ENCODE assay signal across 9 mouse cellular contexts in genomic region chr11:6568584-6569409, GRCm38 (mm10). TPM values are rescaled to one million over a fixed set of nuclear protein-coding genes. Genes with fewer than 3 reads are reported as not detected.
A peak's percentile ranks its signal among the peaks of the same experiment; 100 is the strongest.
DNase-seq lines count a peak whose midpoint lies in the region; ATAC-seq and TF ChIP-seq lines count a peak whose summit lies in the region.
"Had no signal": no experiment of that assay in that cellular context is flagged by ENCODE, and none has a peak within 500 bp of the region (broad histone marks: within the 10 kb centered on the region; RNA-seq: fewer than 3 reads in every experiment).

No protein-coding gene starts in this region.

- peak; percentile 31 to 66 for DNase-seq in adrenal gland, adult (ENCODE audit: inconsistent age in 2 of 2, low spot score in 1 of 2)
- no peak for DNase-seq in adrenal gland, adult 8-10 months
- DNase-seq in lung, embryonic 14.5 days = peak; percentile 46
- DNase-seq in lung, postnatal 25 days (ENCODE audit: low spot score) = no peak
- DNase-seq in heart, adult 8-10 months (ENCODE audit: low spot score) = peak; percentile 40
- DNase-seq in layer of hippocampus, adult 2 months (ENCODE audit: low spot score in 2 of 2) = peak; percentile 59 to 66
- no peak for DNase-seq in testis, postnatal 14 days (ENCODE audit: low spot score)

- 50% methylated on average over 11 of the region's 11 CpGs for WGBS in lung, embryonic 14.5 days
- 68% methylated on average over 11 of the region's 11 CpGs for WGBS in neural tube, embryonic 12.5 days

- H3K36me3 ChIP-seq in lung, embryonic 14.5 days (ENCODE audit: insufficient read depth) = peaks cover 13% of the 10 kb centered on the region; the same call in 1 of the 2 replicates
- peaks cover 31% of the 10 kb centered on the region for H3K36me3 ChIP-seq in neural tube, embryonic 12.5 days

- no peak overlapping the region for H3K4me2 ChIP-seq in lung, embryonic 14.5 days
- H3K4me2 ChIP-seq in neural tube, embryonic 12.5 days (replicated peaks) = no peak overlapping the region
- H3K4me2 ChIP-seq: embryonic facial prominence, embryonic 15.5 days had no signal

- H3K4me3 ChIP-seq in lung, embryonic 14.5 days (ENCODE audit: low read depth, low read length) = no peak overlapping the region
- H3K4me3 ChIP-seq in layer of hippocampus, adult 2 months = peak overlapping the region; percentile 11; the same call in 1 of the 2 replicates
- no peak overlapping the region for H3K4me3 ChIP-seq in neural tube, embryonic 12.5 days
- H3K4me3 ChIP-seq: embryonic facial prominence, embryonic 15.5 days had no signal

- peak; percentile 50; the same call in 1 of the 2 replicates for ATAC-seq in lung, embryonic 14.5 days (ENCODE audit: insufficient read depth)
- ATAC-seq in neural tube, embryonic 12.5 days (ENCODE audit: low FRiP score, low read depth) = peak; percentile 61; the same call in 1 of the 2 replicates

- no peaks in the 10 kb centered on the region; the same call in 1 of the 2 replicates for H3K4me1 ChIP-seq in lung, embryonic 14.5 days (ENCODE audit: insufficient read depth)
- H3K4me1 ChIP-seq in neural tube, embryonic 12.5 days = peaks cover 16% of the 10 kb centered on the region

- TF ChIP-seq CTCF in lung, embryonic 14.5 days (IDR thresholded peaks at IDR 0.05; ENCODE audit: low read depth) = no peak
- peak; percentile 70 for TF ChIP-seq CTCF in layer of hippocampus, adult 2 months (conservative IDR thresholded peaks at IDR 0.05)

- no peaks in the 10 kb centered on the region for H3K27me3 ChIP-seq in lung, embryonic 14.5 days (ENCODE audit: insufficient read depth, low read length)
- H3K27me3 ChIP-seq in neural tube, embryonic 12.5 days (replicated peaks) = no peaks in the 10 kb centered on the region
- H3K27me3 ChIP-seq: embryonic facial prominence, embryonic 15.5 days had no signal

- peak overlapping the region; percentile 4; the same call in 1 of the 2 replicates for H3K9ac ChIP-seq in lung, embryonic 14.5 days
- no peak overlapping the region for H3K9ac ChIP-seq in neural tube, embryonic 12.5 days
- H3K9ac ChIP-seq: embryonic facial prominence, embryonic 15.5 days had no signal

- no peaks in the 10 kb centered on the region for H3K9me3 ChIP-seq in lung, embryonic 14.5 days (ENCODE audit: low read depth, low read length)
- H3K9me3 ChIP-seq in neural tube, embryonic 12.5 days = no peaks in the 10 kb centered on the region
- H3K9me3 ChIP-seq: embryonic facial prominence, embryonic 15.5 days had no signal

- H3K27ac ChIP-seq in lung, embryonic 14.5 days (ENCODE audit: low read depth) = peak overlapping the region; percentile 34; the same call in 1 of the 2 replicates
- peak overlapping the region; percentile 84 for H3K27ac ChIP-seq in layer of hippocampus, adult 2 months
- H3K27ac ChIP-seq in neural tube, embryonic 12.5 days = no peak overlapping the region
- H3K27ac ChIP-seq: embryonic facial prominence, embryonic 15.5 days had no signal

RNA-seq across cellular contexts. Expression of gene Ccm2, which starts 22.1 kb away (rescaled TPM):
- total RNA-seq in adrenal gland, adult 8-10 months (2022) = 10 to 100 TPM; 35.8 to 40.8 (median 40.5) TPM
- 88.8 and 94.3 TPM in 2 replicates for polyA plus RNA-seq in lung, embryonic 14.5 days (2014; fragmentation: Nextera tagmentation; extraction: Ambion mirVana)
- total RNA-seq in heart, adult 8-10 months (2022) = 10 to 100 TPM; 26.3 to 33.8 (median 29.8) TPM
- 10 to 100 TPM; 50.2 to 55.8 TPM for total RNA-seq in layer of hippocampus, adult 2 months (2021)
- polyA plus RNA-seq in neural tube, embryonic 12.5 days (2016; fragmentation: Nextera tagmentation; extraction: Ambion mirVana) = 100 and 103 TPM in 2 replicates

RNA-seq across cellular contexts. Expression of gene Nacad, which starts 37.1 kb away (rescaled TPM):
- 1 to 10 TPM; 1.2 to 2.8 (median 1.8) TPM for total RNA-seq in adrenal gland, adult 8-10 months (2022)
- 2.5 and 2.7 TPM in 2 replicates for polyA plus RNA-seq in lung, embryonic 14.5 days (2014; fragmentation: Nextera tagmentation; extraction: Ambion mirVana)
- total RNA-seq in heart, adult 8-10 months (2022) = under 1 TPM; 0.22 to 0.65 (median 0.50) TPM
- 10 to 100 TPM; 36.9 to 37.1 TPM for total RNA-seq in layer of hippocampus, adult 2 months (2021)
- 102 and 111 TPM in 2 replicates for polyA plus RNA-seq in neural tube, embryonic 12.5 days (2016; fragmentation: Nextera tagmentation; extraction: Ambion mirVana)

RNA-seq across cellular contexts. Expression of gene Myo1g, which starts 48.0 kb away (rescaled TPM):
- 1 to 10 TPM; 2.1 to 4.8 (median 3.4) TPM for total RNA-seq in adrenal gland, adult 8-10 months (2022)
- polyA plus RNA-seq in lung, embryonic 14.5 days (2014; fragmentation: Nextera tagmentation; extraction: Ambion mirVana) = 1.2 and 2.1 TPM in 2 replicates
- 1 to 10 TPM in 3 of 4 experiments, under 1 TPM in 1; 0.73 to 2.3 (median 1.2) TPM for total RNA-seq in heart, adult 8-10 months (2022)
- under 1 TPM; 0.59 to 0.91 TPM for total RNA-seq in layer of hippocampus, adult 2 months (2021)
- 0.97 and 1.0 TPM in 2 replicates for polyA plus RNA-seq in neural tube, embryonic 12.5 days (2016; fragmentation: Nextera tagmentation; extraction: Ambion mirVana)

RNA-seq across cellular contexts. Expression of gene Tbrg4, which starts 57.1 kb away (rescaled TPM):
- 10 to 100 TPM; 49.3 to 68.1 (median 60.4) TPM for total RNA-seq in adrenal gland, adult 8-10 months (2022)
- 43.2 and 46.6 TPM in 2 replicates for polyA plus RNA-seq in lung, embryonic 14.5 days (2014; fragmentation: Nextera tagmentation; extraction: Ambion mirVana)
- 100 to 1,000 TPM in 3 of 4 experiments, 10 to 100 TPM in 1; 96.9 to 117 (median 106) TPM for total RNA-seq in heart, adult 8-10 months (2022)
- total RNA-seq in layer of hippocampus, adult 2 months (2021) = 10 to 100 TPM; 42.9 to 52.9 TPM
- 42.3 and 46.3 TPM in 2 replicates for polyA plus RNA-seq in neural tube, embryonic 12.5 days (2016; fragmentation: Nextera tagmentation; extraction: Ambion mirVana)

Comparison
In these comparisons a context has a peak if more than half of its experiments do, and no peak if none do; other contexts are left out.
1. DNase-seq: peak in adrenal gland, adult (2 of 2), lung, embryonic 14.5 days (single experiment), heart, adult 8-10 months (single experiment) and layer of hippocampus, adult 2 months (2 of 2); none in adrenal gland, adult 8-10 months (single experiment), lung, postnatal 25 days (single experiment) and testis, postnatal 14 days (single experiment).
2. RNA of gene Nacad, which starts 37.1 kb away (total RNA-seq): 36.9 to 37.1 TPM in layer of hippocampus, adult 2 months; 1.2 to 2.8 TPM in adrenal gland, adult 8-10 months and 0.22 to 0.65 TPM in heart, adult 8-10 months; every median in the first group is over 4 times any median in the second.